Mouse (Mus musculus): Measurements from ENCODE around the gene Olfr368. TPM values are rescaled to one million over a fixed set of nuclear protein-coding genes. Genes with fewer than 3 reads are reported as not detected.

Gene Olfr368
- polyA plus RNA-seq, 1 experiment from 2014 or later: not detected

DNA sequence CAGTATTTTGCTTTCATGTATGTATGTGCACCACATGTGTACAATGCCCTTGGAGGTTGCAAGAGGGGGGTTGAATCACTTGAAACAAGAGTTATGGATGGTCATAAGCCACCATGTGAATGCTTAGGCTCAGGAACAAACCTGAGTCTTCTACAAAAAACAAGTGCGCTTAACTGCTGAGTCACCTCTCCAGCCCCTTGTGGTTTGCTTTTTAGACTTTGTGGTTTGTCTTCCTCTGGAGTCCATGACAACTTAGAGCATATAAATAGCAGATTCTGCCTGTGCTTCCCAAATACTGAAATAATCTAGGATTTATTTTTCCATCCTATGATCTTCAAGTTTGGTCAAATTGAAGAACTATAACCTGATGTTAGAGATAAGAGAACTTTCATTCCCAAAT is 49.7 kb downstream of the Olfr368 start:
- Histone ChIP-seq H3K36me3 (replicated peaks; ENCODE audit: control insufficient read depth, insufficient read depth, low read depth, low read length) (peaks cover 3% of the 10 kb centered on the region), H3K4me3 (ENCODE audit: low read depth, low read length) (no peak overlapping the region), H3K4me2 (ENCODE audit: low read depth, low read length) (no peak overlapping the region), H3K4me1 (ENCODE audit: control insufficient read depth, insufficient read depth, low read length) (no peaks in the 10 kb centered on the region), H3K27me3 (ENCODE audit: control insufficient read depth, insufficient read depth, low read length) (no peaks in the 10 kb centered on the region), H3K9ac (replicated peaks; ENCODE audit: low read length) (no peak overlapping the region), H3K9me3 (replicated peaks; ENCODE audit: control insufficient read depth, low read length) (no peaks in the 10 kb centered on the region), H3K27ac (replicated peaks; ENCODE audit: low read depth, low read length) (no peak overlapping the region)
- DNase-seq (ENCODE audit: low spot score) (no peak), ATAC-seq (replicated peaks; ENCODE audit: insufficient number of reproducible peaks, low FRiP score, low TSS enrichment, low read depth) (no peak)
- WGBS: 97% methylated on average over 1 of the region's 1 CpGs

DNA sequence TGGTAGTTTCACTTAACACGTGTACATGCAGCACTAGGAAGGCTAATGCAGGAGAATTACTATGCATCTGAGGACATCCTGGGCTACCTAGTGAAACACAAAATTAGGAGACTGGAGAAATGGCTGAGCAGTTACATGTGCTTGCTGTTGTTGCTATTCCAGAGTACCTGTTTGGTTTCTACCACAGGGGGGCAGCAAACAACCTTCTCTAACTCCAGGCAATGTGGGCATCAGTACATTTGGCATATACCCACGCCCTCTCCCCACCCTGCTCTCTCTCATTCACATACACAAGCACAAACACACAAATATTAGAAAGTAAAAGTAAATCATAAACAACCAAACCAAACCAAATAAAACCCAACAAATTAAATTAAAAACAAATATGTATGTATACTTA is 53.9 kb downstream of the Olfr368 start:
- Histone ChIP-seq H3K4me1 (ENCODE audit: control insufficient read depth, insufficient read depth, low read length) (no peaks in the 10 kb centered on the region), H3K36me3 (replicated peaks; ENCODE audit: control insufficient read depth, insufficient read depth, low read depth, low read length) (peaks cover 3% of the 10 kb centered on the region), H3K9me3 (replicated peaks; ENCODE audit: control insufficient read depth, low read length) (no peaks in the 10 kb centered on the region), H3K4me3 (ENCODE audit: low read depth, low read length) (no peak overlapping the region), H3K4me2 (ENCODE audit: low read depth, low read length) (no peak overlapping the region), H3K27ac (replicated peaks; ENCODE audit: low read depth, low read length) (no peak overlapping the region), H3K9ac (replicated peaks; ENCODE audit: low read length) (no peak overlapping the region), H3K27me3 (ENCODE audit: control insufficient read depth, insufficient read depth, low read length) (no peaks in the 10 kb centered on the region)
- WGBS: 68% methylated on average over 2 of the region's 2 CpGs
- DNase-seq (ENCODE audit: low spot score): peak; percentile 76
- ATAC-seq (replicated peaks; ENCODE audit: insufficient number of reproducible peaks, low FRiP score, low TSS enrichment, low read depth): no peak

Other genes with a start within 250 kb of the Olfr368 start
- gene Olfr361, start 237.2 kb upstream of the Olfr368 start, polyA plus RNA-seq (2014; fragmentation: Nextera tagmentation; extraction: Ambion mirVana): not detected in 2 replicates
- gene Olfr362, start 208.6 kb upstream of the Olfr368 start, polyA plus RNA-seq (2014; fragmentation: Nextera tagmentation; extraction: Ambion mirVana): not detected in 2 replicates
- not detected in 2 replicates for gene Olfr364-ps1, start 187.2 kb upstream of the Olfr368 start, polyA plus RNA-seq (2014; fragmentation: Nextera tagmentation; extraction: Ambion mirVana)
- gene Olfr365, start 138.3 kb upstream of the Olfr368 start, polyA plus RNA-seq (2014; fragmentation: Nextera tagmentation; extraction: Ambion mirVana): not detected in 2 replicates
- not detected in 2 replicates for gene Olfr366, start 114.9 kb upstream of the Olfr368 start, polyA plus RNA-seq (2014; fragmentation: Nextera tagmentation; extraction: Ambion mirVana)
- gene Pdcl, start 32.8 kb downstream of the Olfr368 start, polyA plus RNA-seq (2014; fragmentation: Nextera tagmentation; extraction: Ambion mirVana): 67.0 and 69.7 TPM in 2 replicates
- gene Rc3h2, start 96.4 kb downstream of the Olfr368 start, polyA plus RNA-seq (2014; fragmentation: Nextera tagmentation; extraction: Ambion mirVana): 14.0 and 16.2 TPM in 2 replicates
- gene Zbtb26, start 116.6 kb downstream of the Olfr368 start, polyA plus RNA-seq (2014; fragmentation: Nextera tagmentation; extraction: Ambion mirVana): 11.5 and 14.2 TPM in 2 replicates
- gene Zbtb6, start 116.7 kb downstream of the Olfr368 start, polyA plus RNA-seq (2014; fragmentation: Nextera tagmentation; extraction: Ambion mirVana): 5.3 and 5.8 TPM in 2 replicates
- 46.7 and 50.5 TPM in 2 replicates for gene Rabgap1, start 116.8 kb downstream of the Olfr368 start, polyA plus RNA-seq (2014; fragmentation: Nextera tagmentation; extraction: Ambion mirVana)
- gene Gpr21, start 189.8 kb downstream of the Olfr368 start, polyA plus RNA-seq (2014; fragmentation: Nextera tagmentation; extraction: Ambion mirVana): 0.67 and 0.84 TPM in 2 replicates

All from embryonic facial prominence, embryonic 11.5 days (tissue).